Mouse (Mus musculus): ENCODE measurements around the gene Atxn2. TPM values are rescaled to one million over a fixed set of nuclear protein-coding genes. Genes with fewer than 3 reads are reported as not detected.

Gene Atxn2
- polyA plus RNA-seq, 1 experiment from 2014 or later: 99.2 TPM

DNA sequence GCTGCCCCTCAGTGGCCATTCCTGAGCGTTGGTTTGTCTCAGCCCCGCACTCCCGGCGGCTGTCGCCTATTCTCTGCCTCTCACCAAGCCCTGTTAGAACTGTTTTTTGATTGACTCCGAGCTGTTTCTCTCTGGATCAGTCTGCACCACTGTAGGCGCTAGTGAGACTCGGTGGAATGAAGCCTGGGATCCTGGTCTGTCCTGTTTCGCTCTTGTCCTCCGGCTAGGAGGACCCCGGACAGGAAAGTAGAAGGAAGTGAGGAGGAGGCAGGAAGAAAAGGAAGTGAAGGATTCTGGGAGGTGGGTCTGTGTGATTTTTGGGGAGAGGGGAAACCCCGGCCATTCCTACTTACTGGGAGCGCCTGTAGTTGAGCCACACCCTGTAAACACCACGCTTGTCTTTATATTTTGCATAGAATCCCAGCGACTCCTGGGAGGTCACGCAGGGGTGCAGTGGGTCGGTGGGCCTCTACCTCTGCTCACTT, 136.9 kb downstream of the Atxn2 start:
- peak; percentile 77 for DNase-seq (ENCODE audit: low spot score)
- Histone ChIP-seq H3K27ac (ENCODE audit: low read depth, low read length) (0 out of 2 replicates have a peak overlapping the region, but pooled peaks have one; percentile 37), H3K4me2 (ENCODE audit: low read depth, low read length, severe bottlenecking) (peak overlapping the region; percentile 71), H3K4me3 (ENCODE audit: low read depth, low read length) (peak overlapping the region; percentile 85), H3K27me3 (ENCODE audit: control insufficient read depth, insufficient read depth, low read length) (peaks cover 13% of the 10 kb centered on the region), H3K36me3 (ENCODE audit: control insufficient read depth, insufficient read depth, low read length) (peaks cover 13% of the 10 kb centered on the region; the same call in 1 of the 2 replicates), H3K9ac (ENCODE audit: low read length) (peak overlapping the region; percentile 86), H3K4me1 (replicated peaks; ENCODE audit: control insufficient read depth, insufficient read depth, low read length) (peaks cover 17% of the 10 kb centered on the region), H3K9me3 (ENCODE audit: control insufficient read depth, low read length) (no peaks in the 10 kb centered on the region)
- ATAC-seq (replicated peaks; ENCODE audit: low FRiP score): peak; percentile 32; the same call in 1 of the 2 replicates
- 1% methylated on average over 17 of the region's 17 CpGs for WGBS

DNA sequence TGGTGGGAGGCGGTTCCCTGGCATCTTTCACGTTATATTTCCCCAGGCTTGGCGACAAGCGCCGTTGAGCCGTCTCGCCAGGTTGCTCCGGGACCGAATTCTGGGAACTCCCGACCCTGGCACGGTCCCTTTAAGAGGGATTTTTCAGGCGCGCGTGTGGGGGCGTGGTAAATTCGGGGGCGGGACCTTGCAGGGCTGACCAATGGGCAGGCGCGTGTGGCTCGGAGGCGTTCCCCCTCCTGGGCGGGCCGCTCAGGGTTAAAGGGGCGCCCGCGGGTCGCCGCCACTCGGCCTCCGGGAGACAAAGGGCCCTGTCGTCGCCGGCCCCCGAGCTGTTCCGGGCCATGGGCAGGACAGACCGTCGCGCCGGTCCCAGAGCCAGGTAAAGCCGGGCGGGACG, 137.6 kb downstream of the Atxn2 start, which contains the start of gene Pheta1:
Gene Pheta1 (plus strand): TSS at position 242 of the 400 bp plus-strand sequence.
- Histone ChIP-seq H3K4me3 (ENCODE audit: low read depth, low read length) (peak within 1 kb of the TSS; percentile 85), H3K9me3 (ENCODE audit: control insufficient read depth, low read length) (no peaks in the 10 kb centered on the region), H3K4me1 (replicated peaks; ENCODE audit: control insufficient read depth, insufficient read depth, low read length) (peaks cover 17% of the 10 kb centered on the region), H3K27ac (ENCODE audit: low read depth, low read length) (peak within 1 kb of the TSS; percentile 37; the same call in 1 of the 2 replicates), H3K36me3 (ENCODE audit: control insufficient read depth, insufficient read depth, low read length) (peaks cover 15% of the 10 kb centered on the region; the same call in 1 of the 2 replicates), H3K4me2 (ENCODE audit: low read depth, low read length, severe bottlenecking) (peak within 1 kb of the TSS; percentile 71), H3K27me3 (ENCODE audit: control insufficient read depth, insufficient read depth, low read length) (peaks cover 6% of the 10 kb centered on the region), H3K9ac (ENCODE audit: low read length) (peak within 1 kb of the TSS; percentile 86)
- ATAC-seq (replicated peaks; ENCODE audit: low FRiP score) (peak; percentile 95), DNase-seq (ENCODE audit: low spot score) (peak; percentile 98)
- under 1% methylated on average over 33 of the region's 42 CpGs for WGBS

DNA sequence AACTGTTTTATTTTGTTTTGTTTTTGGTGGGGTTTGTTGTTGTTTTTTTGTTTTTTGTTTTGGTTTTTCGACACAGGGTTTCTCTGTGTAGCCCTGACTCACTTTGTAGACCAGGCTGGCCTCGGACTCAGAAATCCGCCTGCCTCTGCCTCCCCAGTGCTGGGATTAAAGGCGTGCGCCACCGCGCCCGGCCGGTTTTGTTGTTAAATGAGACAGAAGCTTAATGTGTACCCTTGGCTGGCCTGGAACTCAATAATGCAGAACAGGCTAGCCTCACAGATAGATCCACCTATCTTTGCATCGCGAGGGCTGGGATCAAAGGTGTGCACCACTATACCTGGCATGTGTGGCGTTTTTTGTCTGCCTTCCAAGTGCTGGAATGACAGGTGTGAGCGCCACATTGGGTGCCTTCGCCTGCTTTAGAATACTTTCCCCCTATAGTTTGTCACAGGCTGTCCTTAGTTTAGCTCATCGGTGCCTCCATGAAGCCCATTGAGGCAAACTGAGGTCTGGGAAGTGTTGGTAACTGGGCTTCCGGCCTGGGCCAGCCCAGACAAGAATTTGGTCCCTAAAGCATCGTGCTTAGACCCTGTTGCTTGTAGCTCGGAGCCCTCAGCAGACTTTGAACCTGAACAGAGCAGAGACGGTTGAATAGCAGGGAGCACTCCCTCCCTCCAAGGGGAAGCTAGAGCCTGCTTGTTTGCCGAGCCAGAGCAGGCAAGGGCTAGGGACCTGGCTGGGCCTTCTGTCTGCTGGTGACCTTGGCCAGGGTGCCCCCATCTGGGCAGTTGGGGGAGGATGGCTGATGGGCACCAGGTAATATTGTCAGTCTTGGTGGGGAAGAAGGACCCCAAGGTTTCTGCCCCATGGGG, 138.6 kb downstream of the Atxn2 start:
- H3K9me3 ChIP-seq (ENCODE audit: control insufficient read depth, low read length): no peaks in the 10 kb centered on the region
- ATAC-seq (replicated peaks; ENCODE audit: low FRiP score) (no peak), DNase-seq (ENCODE audit: low spot score) (no peak)
- peaks cover 15% of the 10 kb centered on the region; the same call in 1 of the 2 replicates for H3K36me3 ChIP-seq (ENCODE audit: control insufficient read depth, insufficient read depth, low read length)
- peak overlapping the region; percentile 57 for H3K4me2 ChIP-seq (ENCODE audit: low read depth, low read length, severe bottlenecking)
- H3K27me3 ChIP-seq (ENCODE audit: control insufficient read depth, insufficient read depth, low read length): no peaks in the 10 kb centered on the region
- H3K4me1 ChIP-seq (replicated peaks; ENCODE audit: control insufficient read depth, insufficient read depth, low read length): peaks cover 19% of the 10 kb centered on the region
- peak overlapping the region; percentile 85 for H3K4me3 ChIP-seq (ENCODE audit: low read depth, low read length)
- WGBS: 43% methylated on average over 20 of the region's 20 CpGs
- peak overlapping the region; percentile 86 for H3K9ac ChIP-seq (ENCODE audit: low read length)
- peak overlapping the region; percentile 25; the same call in 1 of the 2 replicates for H3K27ac ChIP-seq (ENCODE audit: low read depth, low read length)

DNA sequence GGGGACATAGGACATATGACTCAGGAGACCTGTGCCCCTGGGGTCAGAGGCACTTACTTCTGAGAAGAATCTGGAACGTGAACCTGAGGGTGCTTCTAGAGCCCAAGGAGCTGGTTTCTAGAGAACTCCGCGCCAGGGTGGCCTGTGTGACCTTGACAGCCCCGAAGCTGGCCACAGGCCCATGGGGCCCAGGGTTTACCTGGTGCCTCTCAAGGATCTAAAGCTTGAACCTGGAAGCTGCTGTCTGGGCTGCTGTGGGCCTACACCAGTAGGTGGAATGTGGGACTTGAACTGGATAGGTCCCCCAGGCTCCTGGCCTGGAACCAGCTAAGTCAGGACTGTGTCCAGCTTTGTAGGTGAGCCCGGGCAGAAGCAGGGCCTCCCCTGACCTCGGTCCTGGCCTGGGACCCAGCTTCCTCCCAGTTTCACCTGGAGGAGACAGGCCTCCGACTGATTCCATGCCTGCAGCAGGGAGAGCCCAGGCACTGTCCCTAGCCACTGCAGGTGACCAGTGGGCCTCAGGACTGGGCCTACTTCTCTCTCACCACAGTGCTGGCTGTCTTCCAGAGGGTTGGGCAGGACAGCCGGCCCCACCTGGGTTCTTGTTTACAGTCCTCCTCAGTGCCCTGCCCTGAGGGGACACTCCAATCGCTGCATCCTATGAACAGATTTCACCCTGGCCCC, 142.4 kb downstream of the Atxn2 start:
- peaks cover 15% of the 10 kb centered on the region; the same call in 1 of the 2 replicates for H3K36me3 ChIP-seq (ENCODE audit: control insufficient read depth, insufficient read depth, low read length)
- H3K27me3 ChIP-seq (ENCODE audit: control insufficient read depth, insufficient read depth, low read length): no peaks in the 10 kb centered on the region
- no peak overlapping the region for H3K4me3 ChIP-seq (ENCODE audit: low read depth, low read length)
- no peak overlapping the region for H3K4me2 ChIP-seq (ENCODE audit: low read depth, low read length, severe bottlenecking)
- no peak overlapping the region for H3K27ac ChIP-seq (ENCODE audit: low read depth, low read length)
- H3K4me1 ChIP-seq (replicated peaks; ENCODE audit: control insufficient read depth, insufficient read depth, low read length): peaks cover 14% of the 10 kb centered on the region
- ATAC-seq (replicated peaks; ENCODE audit: low FRiP score) (no peak), DNase-seq (ENCODE audit: low spot score) (no peak)
- no peaks in the 10 kb centered on the region for H3K9me3 ChIP-seq (ENCODE audit: control insufficient read depth, low read length)
- WGBS: 90% methylated on average over 9 of the region's 9 CpGs
- H3K9ac ChIP-seq (ENCODE audit: low read length): no peak overlapping the region; the same call in 1 of the 2 replicates

DNA sequence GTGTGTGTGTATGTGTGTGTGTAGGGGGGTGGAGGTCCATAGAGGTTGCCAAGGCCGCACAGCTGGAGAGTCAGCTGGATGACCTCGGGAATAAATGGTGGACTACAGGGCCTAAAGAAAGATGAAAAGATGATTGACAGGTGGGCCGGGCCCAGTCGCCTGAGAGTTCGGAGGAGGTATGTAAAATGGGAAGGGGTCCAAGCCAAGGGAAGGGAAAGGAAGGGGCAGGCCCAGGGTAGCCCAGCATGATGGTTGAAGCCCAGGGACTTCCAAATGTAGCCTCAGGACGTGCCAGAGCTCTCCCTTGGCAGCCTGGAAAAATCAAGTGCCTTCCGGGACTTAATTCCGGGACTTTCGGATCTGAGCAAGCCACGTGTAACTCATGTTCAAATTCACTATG, 143.6 kb downstream of the Atxn2 start:
- Histone ChIP-seq H3K9me3 (ENCODE audit: control insufficient read depth, low read length) (no peaks in the 10 kb centered on the region), H3K9ac (ENCODE audit: low read length) (no peak overlapping the region), H3K27ac (ENCODE audit: low read depth, low read length) (no peak overlapping the region), H3K4me1 (replicated peaks; ENCODE audit: control insufficient read depth, insufficient read depth, low read length) (peaks cover 12% of the 10 kb centered on the region), H3K4me3 (ENCODE audit: low read depth, low read length) (no peak overlapping the region), H3K27me3 (ENCODE audit: control insufficient read depth, insufficient read depth, low read length) (no peaks in the 10 kb centered on the region), H3K4me2 (ENCODE audit: low read depth, low read length, severe bottlenecking) (no peak overlapping the region), H3K36me3 (ENCODE audit: control insufficient read depth, insufficient read depth, low read length) (peaks cover 15% of the 10 kb centered on the region; the same call in 1 of the 2 replicates)
- ATAC-seq (replicated peaks; ENCODE audit: low FRiP score): no peak
- no peak for DNase-seq (ENCODE audit: low spot score)
- WGBS: 74% methylated on average over 10 of the region's 10 CpGs

DNA sequence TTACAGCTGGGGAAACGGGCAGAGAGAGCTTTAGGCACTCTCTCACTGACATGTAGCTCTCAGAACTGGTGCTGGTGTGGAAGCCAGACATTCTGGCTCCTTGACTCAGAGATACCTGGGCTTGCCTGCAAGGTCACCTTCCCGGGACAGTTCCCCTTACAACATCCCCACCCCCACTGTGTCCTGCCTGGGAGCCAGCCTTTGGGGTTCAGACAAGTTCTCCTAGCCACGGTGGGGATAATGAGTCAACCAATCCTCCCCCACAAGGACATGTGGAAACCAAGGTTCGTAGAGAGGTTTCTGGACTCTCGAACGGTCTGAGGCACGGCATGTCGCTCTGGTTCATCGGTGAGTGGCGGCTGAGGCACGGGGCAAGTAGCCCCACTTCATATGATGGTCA, 145.6 kb downstream of the Atxn2 start:
- Histone ChIP-seq H3K27me3 (ENCODE audit: control insufficient read depth, insufficient read depth, low read length) (no peaks in the 10 kb centered on the region), H3K27ac (ENCODE audit: low read depth, low read length) (no peak overlapping the region), H3K9ac (ENCODE audit: low read length) (no peak overlapping the region), H3K9me3 (ENCODE audit: control insufficient read depth, low read length) (no peaks in the 10 kb centered on the region; the same call in 1 of the 2 replicates), H3K36me3 (ENCODE audit: control insufficient read depth, insufficient read depth, low read length) (peaks cover 11% of the 10 kb centered on the region; the same call in 1 of the 2 replicates), H3K4me1 (replicated peaks; ENCODE audit: control insufficient read depth, insufficient read depth, low read length) (0 out of 2 replicates have a peak, but pooled peaks cover 4% of the 10 kb centered on the region), H3K4me3 (ENCODE audit: low read depth, low read length) (no peak overlapping the region), H3K4me2 (ENCODE audit: low read depth, low read length, severe bottlenecking) (no peak overlapping the region)
- no peak for ATAC-seq (replicated peaks; ENCODE audit: low FRiP score)
- no peak for DNase-seq (ENCODE audit: low spot score)
- WGBS: 90% methylated on average over 11 of the region's 11 CpGs

DNA sequence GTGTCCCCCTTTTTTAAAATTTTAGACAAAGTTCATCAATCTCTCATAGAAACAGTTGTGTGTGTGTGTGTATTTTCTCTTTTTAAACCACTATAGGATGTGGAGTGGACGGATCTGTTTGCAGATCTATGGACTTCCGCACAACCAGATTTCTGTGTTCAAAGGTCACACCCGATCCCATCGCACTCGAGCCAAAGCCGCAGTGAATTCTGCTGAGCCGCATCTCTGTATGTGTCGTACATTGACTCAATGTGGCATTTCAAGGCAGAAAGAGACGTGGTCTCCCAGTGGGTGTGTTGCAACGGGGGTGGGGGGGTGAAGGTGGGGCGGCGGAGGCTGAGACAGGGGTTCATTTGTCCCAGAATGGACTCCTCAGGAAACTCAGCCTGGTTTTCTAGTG, 147.3 kb downstream of the Atxn2 start:
- Histone ChIP-seq H3K9ac (ENCODE audit: low read length) (no peak overlapping the region), H3K4me1 (replicated peaks; ENCODE audit: control insufficient read depth, insufficient read depth, low read length) (0 out of 2 replicates have a peak, but pooled peaks cover 4% of the 10 kb centered on the region), H3K9me3 (ENCODE audit: control insufficient read depth, low read length) (no peaks in the 10 kb centered on the region; the same call in 1 of the 2 replicates), H3K4me2 (ENCODE audit: low read depth, low read length, severe bottlenecking) (no peak overlapping the region), H3K36me3 (ENCODE audit: control insufficient read depth, insufficient read depth, low read length) (no peaks in the 10 kb centered on the region; the same call in 1 of the 2 replicates), H3K27ac (ENCODE audit: low read depth, low read length) (no peak overlapping the region), H3K27me3 (ENCODE audit: control insufficient read depth, insufficient read depth, low read length) (no peaks in the 10 kb centered on the region), H3K4me3 (ENCODE audit: low read depth, low read length) (no peak overlapping the region)
- ATAC-seq (replicated peaks; ENCODE audit: low FRiP score) (no peak), DNase-seq (ENCODE audit: low spot score) (no peak)
- 91% methylated on average over 12 of the region's 12 CpGs for WGBS

DNA sequence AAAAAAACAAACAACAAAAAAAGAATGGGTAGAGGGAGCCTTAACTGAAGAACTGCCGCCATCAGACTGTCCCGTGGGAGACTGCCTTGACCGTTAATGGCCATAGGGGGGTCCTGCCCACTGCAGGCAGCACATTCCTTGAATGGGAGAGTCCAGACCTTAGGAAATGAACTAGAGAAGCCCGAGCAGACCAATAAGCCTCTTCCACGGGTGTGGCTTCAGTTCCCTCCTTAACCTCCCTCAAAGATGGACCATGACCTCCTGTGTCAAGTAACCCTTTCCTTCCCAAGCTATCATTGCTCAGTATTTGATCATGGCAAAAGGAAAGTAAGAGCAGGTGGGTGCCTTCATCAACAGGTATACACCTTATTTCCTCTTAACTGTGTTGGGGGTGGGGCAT, 150.8 kb downstream of the Atxn2 start:
- no peak overlapping the region for H3K9ac ChIP-seq (ENCODE audit: low read length)
- WGBS: 66% methylated on average over 5 of the region's 5 CpGs
- DNase-seq (ENCODE audit: low spot score) (no peak), ATAC-seq (replicated peaks; ENCODE audit: low FRiP score) (no peak)
- H3K4me3 ChIP-seq (ENCODE audit: low read depth, low read length): no peak overlapping the region
- no peaks in the 10 kb centered on the region for H3K4me1 ChIP-seq (replicated peaks; ENCODE audit: control insufficient read depth, insufficient read depth, low read length)
- H3K27me3 ChIP-seq (ENCODE audit: control insufficient read depth, insufficient read depth, low read length): no peaks in the 10 kb centered on the region
- no peak overlapping the region for H3K27ac ChIP-seq (ENCODE audit: low read depth, low read length)
- no peak overlapping the region for H3K4me2 ChIP-seq (ENCODE audit: low read depth, low read length, severe bottlenecking)
- H3K36me3 ChIP-seq (ENCODE audit: control insufficient read depth, insufficient read depth, low read length): no peaks in the 10 kb centered on the region; the same call in 1 of the 2 replicates
- H3K9me3 ChIP-seq (ENCODE audit: control insufficient read depth, low read length): no peaks in the 10 kb centered on the region; the same call in 1 of the 2 replicates

Data from forebrain, embryonic 11.5 days (tissue).